ENCODE assay signal across 12 mouse cellular contexts in genomic region chr3:79028153-79028878, GRCm38 (mm10).
DNase-seq lines count a peak whose midpoint lies in the region; ATAC-seq and TF ChIP-seq lines count a peak whose summit lies in the region.
"Had no signal": no experiment of that assay in that cellular context is flagged by ENCODE, and none has a peak within 500 bp of the region (broad histone marks: within the 10 kb centered on the region; RNA-seq: fewer than 3 reads in every experiment).

No protein-coding gene starts in this region.

- no peak overlapping the region for H3K27ac ChIP-seq in forebrain, postnatal 0 days (ENCODE audit: low read depth, low read length)
- H3K27ac ChIP-seq: layer of hippocampus, adult 2 months; macrophage had no signal

- H3K36me3 ChIP-seq in forebrain, postnatal 0 days (ENCODE audit: insufficient read depth): no peaks in the 10 kb centered on the region

- no peak overlapping the region for H3K4me3 ChIP-seq in forebrain, postnatal 0 days (ENCODE audit: low read depth, low read length)
- H3K4me3 ChIP-seq: layer of hippocampus, adult 2 months had no signal

- ATAC-seq in forebrain, postnatal 0 days: no peak
- ATAC-seq: intestine, embryonic 16.5 days; Patski had no signal

- H3K9me3 ChIP-seq in forebrain, postnatal 0 days (ENCODE audit: low read length): no peaks in the 10 kb centered on the region

- peaks cover 9% of the 10 kb centered on the region; the same call in 1 of the 2 replicates for H3K4me1 ChIP-seq in forebrain, postnatal 0 days (ENCODE audit: insufficient read depth)

- H3K4me2 ChIP-seq in forebrain, postnatal 0 days (ENCODE audit: low read depth): no peak overlapping the region

- no peaks in the 10 kb centered on the region for H3K27me3 ChIP-seq in forebrain, postnatal 0 days (ENCODE audit: insufficient read depth, low read length)
- H3K27me3 ChIP-seq: Patski had no signal

- 83% methylated on average over 14 of the region's 14 CpGs for WGBS in forebrain, postnatal 0 days

- peak; percentile 9 for DNase-seq in embryo, embryonic 10.5 days (ENCODE audit: low spot score)
- no peak for DNase-seq in embryo, embryonic 9.5 days (ENCODE audit: extremely low spot score)
- DNase-seq in CD4-positive helper T cell, adult 2 months (ENCODE audit: low read depth, low spot score): peak; percentile 14
- DNase-seq in induced T-regulatory cell, adult 2 months (ENCODE audit: low read depth): peak; percentile 10
- DNase-seq in lung, postnatal 25 days (ENCODE audit: low spot score): peak; percentile 19
- no peak for DNase-seq in thymus, postnatal 36 days
- no peak for DNase-seq in forebrain, postnatal 0 days
- DNase-seq in kidney, adult 8-10 months: no peak

- no peak for TF ChIP-seq CTCF in forebrain, postnatal 0 days (IDR thresholded peaks at IDR 0.05; ENCODE audit: low read depth)

- no peak overlapping the region for H3K9ac ChIP-seq in forebrain, postnatal 0 days

Comparison
In these comparisons a context has a peak if more than half of its experiments do, and no peak if none do; other contexts are left out.
1. DNase-seq: peak in embryo, embryonic 10.5 days (single experiment), CD4-positive helper T cell, adult 2 months (single experiment), induced T-regulatory cell, adult 2 months (single experiment) and lung, postnatal 25 days (single experiment); none in embryo, embryonic 9.5 days (single experiment), thymus, postnatal 36 days (0 of 2), forebrain, postnatal 0 days (single experiment) and kidney, adult 8-10 months (0 of 2).